Mouse (Mus musculus): Measurements from ENCODE around the gene Sis.

GRCm38 (mm10) chr3:72882501-72882900 is 85.2 kb downstream of the Sis start:
- TF ChIP-seq GATA1 (IDR thresholded peaks at IDR 0.05; ENCODE audit: borderline replicate concordance, low read length), result no peak
- no peak for TF ChIP-seq FLI1 (IDR thresholded peaks at IDR 0.05; ENCODE audit: low read length)
